Mouse (Mus musculus): Measurements from ENCODE around the gene Slc12a6. TPM values are rescaled to one million over a fixed set of nuclear protein-coding genes. Genes with fewer than 3 reads are reported as not detected.

Gene Slc12a6
- 10 to 100 TPM; 18.5 to 27.1 TPM for total RNA-seq (2021)
- long read RNA-seq, experiment 1, full-length matches to known transcripts, result 1 of 2 reads
- long read RNA-seq, experiment 1, partial matches to known transcripts, result 1 of 2 reads
- long read RNA-seq, experiment 1, other reads (novel, unspliced or antisense), result 0 of 2 reads
- long read RNA-seq, experiment 2, partial matches to known transcripts, result 2 of 2 reads
- long read RNA-seq, experiment 2, other reads (novel, unspliced or antisense), result 0 of 2 reads

GRCm38 (mm10) chr2:112265448-112266241 is at the start of gene Slc12a6:
TSS of gene Slc12a6 (plus strand) at chr2:112265825.
- peak; percentile 86 to 92 for DNase-seq
- intact Hi-C loops (cut with DNase I), result loop anchor here (10.0 kb wide), 1 partner anchor 49 kb away; no protein-coding TSS in a partner anchor

GRCm38 (mm10) chr2:112215977-112216376 is 49.6 kb upstream of the Slc12a6 start:
- intact Hi-C loops (cut with DNase I), result no loop called here
- DNase-seq, result no peak

GRCm38 (mm10) chr2:112217614-112218013 is 48.0 kb upstream of the Slc12a6 start:
- intact Hi-C loops (cut with DNase I), result no loop called here
- no peak for DNase-seq

GRCm38 (mm10) chr2:112220880-112221279 is 44.7 kb upstream of the Slc12a6 start:
- DNase-seq, result no peak
- intact Hi-C loops (cut with DNase I), result no loop called here

GRCm38 (mm10) chr2:112222607-112223006 is 43.0 kb upstream of the Slc12a6 start:
- no peak for DNase-seq
- intact Hi-C loops (cut with DNase I), result no loop called here

GRCm38 (mm10) chr2:112224356-112224755 is 41.3 kb upstream of the Slc12a6 start:
- DNase-seq, result no peak
- intact Hi-C loops (cut with DNase I), result no loop called here

- no peak for DNase-seq
- intact Hi-C loops (cut with DNase I), result no loop called here
Observed at GRCm38 (mm10) chr2:112232623-112233022, 33.0 kb upstream of the Slc12a6 start.

DNA sequence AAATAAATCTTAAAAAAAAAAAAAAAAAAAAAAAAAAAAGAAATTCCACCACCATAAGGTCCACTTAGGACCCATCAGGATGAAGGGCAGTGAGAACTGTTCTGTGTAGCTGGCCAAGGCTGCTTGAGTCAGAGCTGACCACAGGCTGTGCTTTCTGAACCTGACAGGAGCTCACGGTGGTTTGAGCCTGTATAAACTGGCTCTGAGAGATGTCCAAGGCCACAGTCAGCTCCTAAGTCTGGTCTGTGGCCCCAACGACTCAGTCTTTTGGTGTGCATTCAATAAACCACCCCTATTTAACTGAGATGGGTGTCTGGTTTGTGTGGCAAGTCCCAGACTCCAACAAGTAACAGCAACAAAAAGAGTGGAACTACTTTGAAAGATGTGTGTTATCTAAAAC is 29.0 kb upstream of the Slc12a6 start:
- intact Hi-C loops (cut with DNase I), result loop anchor here (5.0 kb wide), 1 partner anchor 126 kb away; no protein-coding TSS in a partner anchor
- no peak for DNase-seq

DNA sequence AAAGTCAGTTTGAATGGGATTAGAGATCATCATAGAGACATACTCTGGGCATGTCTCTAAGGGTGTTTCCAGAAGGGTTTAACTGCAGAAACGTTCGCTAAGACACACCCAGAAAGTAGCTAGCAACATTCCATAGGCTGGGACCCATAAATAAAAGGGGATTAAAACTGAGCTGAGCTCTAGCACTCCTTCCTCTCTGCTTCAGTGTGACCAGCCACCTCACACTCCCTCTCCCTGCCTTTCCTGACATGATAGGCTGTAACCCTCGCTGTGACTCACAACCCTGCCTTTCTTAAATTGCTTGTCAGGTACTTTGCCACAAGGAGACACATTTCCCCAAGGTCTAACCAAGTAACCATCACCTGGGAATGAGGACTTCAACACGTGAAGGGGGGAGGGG is 27.6 kb upstream of the Slc12a6 start:
- DNase-seq, result no peak
- intact Hi-C loops (cut with DNase I), result loop anchor here (5.0 kb wide), 1 partner anchor 124 kb away; no protein-coding TSS in a partner anchor

- intact Hi-C loops (cut with DNase I), result loop anchor here (5.0 kb wide), 1 partner anchor 123 kb away; no protein-coding TSS in a partner anchor
- peak; percentile 78 to 80 for DNase-seq
Observed at GRCm38 (mm10) chr2:112239212-112239934, 26.3 kb upstream of the Slc12a6 start, which contains the start of gene Lpcat4. TSS of gene Lpcat4 (plus strand) at chr2:112239468.

DNA sequence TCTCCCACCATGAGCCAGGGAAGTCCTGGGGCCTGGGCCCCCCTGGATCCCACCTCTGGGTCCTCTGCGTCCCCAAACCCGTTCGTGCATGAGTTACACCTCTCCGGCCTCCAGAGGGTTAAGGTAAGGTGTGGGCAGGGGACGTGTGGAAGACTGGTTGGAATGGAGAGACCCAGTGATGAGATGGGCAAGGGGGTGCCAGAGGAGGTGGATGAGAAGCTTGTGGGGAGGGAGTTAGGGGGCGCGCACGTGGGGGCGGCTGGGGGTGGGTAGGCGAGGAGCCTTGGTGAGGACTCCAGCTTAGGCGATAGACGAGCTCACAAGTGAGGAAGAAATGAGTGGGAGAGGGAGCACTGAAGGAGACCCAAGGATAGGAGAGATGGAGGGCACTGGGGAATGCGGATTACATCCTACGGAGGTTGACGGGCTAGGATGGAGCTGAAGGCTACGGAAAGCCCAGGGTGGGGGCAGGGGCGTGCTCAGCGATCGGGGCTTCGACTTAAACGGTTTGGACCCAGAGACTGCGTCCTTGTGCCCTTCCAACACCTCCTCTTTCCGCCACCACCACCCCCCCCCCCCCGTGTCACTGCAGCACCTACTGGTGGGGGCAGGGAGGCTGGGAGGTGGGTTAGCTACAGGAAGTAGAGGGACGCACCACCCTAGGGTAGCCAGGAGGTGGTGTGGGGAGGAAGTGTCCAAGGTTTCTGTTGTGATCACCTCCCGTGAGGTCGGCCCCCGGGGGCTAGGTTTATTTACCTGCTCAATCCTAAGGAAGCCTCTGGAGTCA is 25.5 kb upstream of the Slc12a6 start:
- intact Hi-C loops (cut with DNase I), result loop anchor here (2.0 to 10.0 kb wide), 4 partner anchors 21 to 235 kb away; partner anchors contain the start of gene Nop10
- DNase-seq, result no peak

DNA sequence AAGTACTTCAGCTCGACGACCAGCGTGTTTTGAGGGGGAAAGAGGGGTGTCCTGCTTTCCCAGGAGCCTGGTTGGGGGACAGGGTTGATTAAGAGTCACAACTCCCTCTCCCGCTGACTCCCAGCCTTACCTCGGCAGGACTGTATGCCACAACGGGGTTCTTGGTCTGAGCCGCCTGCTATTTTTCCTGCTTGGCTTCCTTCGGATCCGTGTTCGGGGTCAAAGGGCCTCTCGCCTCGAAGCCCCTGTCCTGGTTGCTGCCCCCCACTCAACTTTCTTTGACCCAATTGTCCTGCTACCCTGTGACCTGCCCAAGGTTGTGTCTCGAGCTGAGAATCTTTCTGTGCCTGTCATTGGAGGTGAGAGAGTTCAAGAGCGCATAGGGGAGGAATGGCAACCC is 23.8 kb upstream of the Slc12a6 start:
- DNase-seq, result no peak
- intact Hi-C loops (cut with DNase I), result loop anchor here (2.0 to 10.0 kb wide), 3 partner anchors 19 to 233 kb away; partner anchors contain the start of gene Nop10

DNA sequence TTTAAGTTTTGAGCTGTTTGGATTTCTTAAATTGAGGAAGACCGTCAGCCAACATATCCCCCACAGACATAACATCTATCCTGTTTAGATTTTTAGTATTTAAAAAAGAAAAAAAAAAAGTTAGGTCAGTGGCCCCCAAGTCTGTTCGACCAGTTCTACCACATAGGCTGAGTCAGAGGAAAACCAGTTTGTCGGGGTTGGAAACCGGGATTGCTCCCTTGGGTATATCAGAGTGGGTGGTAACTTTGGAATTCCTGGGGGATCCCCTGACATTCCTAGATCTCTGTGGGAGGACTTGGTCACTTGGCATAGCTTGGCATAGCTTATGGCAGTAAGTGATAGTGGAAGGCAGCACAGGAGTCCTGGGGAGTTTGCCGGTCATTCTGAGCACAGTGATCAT is 20.3 kb upstream of the Slc12a6 start:
- DNase-seq, result no peak
- intact Hi-C loops (cut with DNase I), result loop anchor here (10.0 kb wide), 2 partner anchors 89 to 229 kb away; no protein-coding TSS in a partner anchor

DNA sequence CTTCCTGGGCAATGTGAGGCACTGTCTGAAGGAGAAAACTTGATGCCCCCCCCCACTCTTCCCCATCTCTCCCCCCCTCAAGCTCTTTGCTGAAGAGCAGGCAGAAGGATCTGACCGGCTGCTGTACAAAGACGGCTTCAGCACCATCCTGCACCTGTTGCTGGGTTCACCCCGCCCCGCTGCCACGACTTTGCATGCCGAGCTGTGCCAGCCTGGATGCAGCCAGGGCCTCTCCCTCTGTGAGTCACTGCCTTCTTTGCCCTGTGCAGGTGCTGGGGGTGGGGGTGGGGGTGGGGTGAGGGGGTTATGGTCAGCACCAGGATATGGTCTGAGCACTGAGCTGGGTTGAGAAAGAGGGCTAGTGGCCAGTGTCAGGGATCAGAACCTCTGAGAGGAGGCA is 19.4 kb upstream of the Slc12a6 start:
- DNase-seq, result no peak

GRCm38 (mm10) chr2:112247323-112247722 is 18.3 kb upstream of the Slc12a6 start:
- no peak for DNase-seq
- intact Hi-C loops (cut with DNase I), result loop anchor here (10.0 kb wide), 2 partner anchors 87 to 227 kb away; no protein-coding TSS in a partner anchor

More for the DNA sequence above, 19.4 kb upstream of the Slc12a6 start:
- intact Hi-C loops (cut with DNase I), result loop anchor here (10.0 kb wide), 2 partner anchors 89 to 229 kb away; no protein-coding TSS in a partner anchor

GRCm38 (mm10) chr2:112249780-112250453 is 15.7 kb upstream of the Slc12a6 start:
- no peak for DNase-seq
- intact Hi-C loops (cut with DNase I), result loop anchor here (10.0 kb wide), 2 partner anchors 85 to 225 kb away; no protein-coding TSS in a partner anchor

GRCm38 (mm10) chr2:112254675-112255515 is 10.7 kb upstream of the Slc12a6 start:
- intact Hi-C loops (cut with DNase I), result no loop called here
- no peak for DNase-seq

All from gastrocnemius, postnatal 36 days (tissue).